Mouse (Mus musculus) heart, adult 2 months (tissue): ENCODE measurements at regions not wholly inside any gene's neighbourhood (a gene's known extent, or its start where the extent isn't known, plus 50 kb on each side); places are given as distances from the start of the nearest gene placed in this dataset.
A peak's percentile ranks its signal among the peaks of the same experiment; 100 is the strongest.

Experiments used
- DNase-seq, 2 experiments: peaks; one replicate each; pipeline ENCODE4 v3.0.0; 2021
- H3K27ac ChIP-seq: fragments of 200-600 bp; 2 replicates; pipeline ENCODE4 v1.8.1; 2022
- H3K27me3 ChIP-seq: fragments of 200-500 bp; 2 replicates; pipeline ENCODE4 v1.6.1; 2012; ENCODE audit warnings: mild to moderate bottlenecking, low read length, inconsistent platforms, mixed read lengths; ENCODE audit not compliant: control insufficient read depth, insufficient read depth
- H3K36me3 ChIP-seq: fragments of 200-500 bp; 2 replicates; pipeline ENCODE4 v1.6.1; 2012; ENCODE audit warnings: low read length, inconsistent platforms; ENCODE audit not compliant: control insufficient read depth, insufficient read depth
- H3K4me1 ChIP-seq: fragments of 200-500 bp; 2 replicates; pipeline ENCODE4 v1.6.1; 2011; ENCODE audit warnings: low read length; ENCODE audit not compliant: control insufficient read depth, insufficient read depth
- H3K4me3 ChIP-seq: fragments of 200-600 bp; 2 replicates; pipeline ENCODE4 v1.8.1; 2022
- H3K79me2 ChIP-seq: fragments of 200-500 bp; replicated peaks from 2 replicates; pipeline ENCODE4 v1.6.1; 2012; ENCODE audit warnings: mild to moderate bottlenecking, inconsistent platforms, low read length, moderate library complexity, mixed read lengths; ENCODE audit not compliant: control insufficient read depth, insufficient read depth
- H3K9ac ChIP-seq: fragments of 200-500 bp; 2 replicates; pipeline ENCODE4 v1.6.1; 2012; ENCODE audit warnings: low read depth, mild to moderate bottlenecking, control low read depth, inconsistent platforms, low read length, mixed read lengths
- CTCF ChIP-seq: fragments of 200-600 bp; IDR thresholded peaks from 2 replicates; pipeline ENCODE4 v1.8.1; 2022; ENCODE audit warnings: antibody characterized with exemption, mild to moderate bottlenecking, moderate library complexity
- EP300 ChIP-seq: fragments of 200-500 bp; IDR thresholded peaks from 2 replicates; pipeline ENCODE4 v1.6.1; 2011; ENCODE audit warnings: low read depth, low read length, control low read depth; ENCODE audit not compliant: insufficient read depth
- POLR2A ChIP-seq: fragments of 200-500 bp; IDR thresholded peaks from 2 replicates; pipeline ENCODE4 v1.6.1; 2011; ENCODE audit warnings: mild to moderate bottlenecking, low read depth, low read length, control low read depth; ENCODE audit not compliant: insufficient read depth
- WGBS: fragments of 180-500 bp; shearing (Covaris S2); methylation state at CpG from one replicate; pipeline ENCODE4 v1.1.7; 2018; 5-methylcytosine and 5-hydroxymethylcytosine counted together
- intact Hi-C: fragments of 180-260 bp; cut with DNase I; formaldehyde crosslinking; loops from one replicate; pipeline ENCODE4 v1.15.1; 2025

- H3K27me3 ChIP-seq = no peaks in the 10 kb centered on the region
- intact Hi-C loops = no loop called here
- H3K27ac ChIP-seq = no peak overlapping the region
- H3K79me2 ChIP-seq = no peaks in the 10 kb centered on the region
- H3K36me3 ChIP-seq = no peaks in the 10 kb centered on the region
- H3K4me1 ChIP-seq = no peaks in the 10 kb centered on the region
- WGBS = 80% methylated on average over 2 of the region's 2 CpGs
- DNase-seq = no peak
- TF ChIP-seq EP300 (no peak), CTCF (no peak), POLR2A (no peak)
- H3K4me3 ChIP-seq = no peak overlapping the region
- H3K9ac ChIP-seq = no peak overlapping the region
Observed at GRCm38 (mm10) chr3:147169215-147169614, 317.0 kb downstream of the Ttll7 start.

GRCm38 (mm10) chr3:147170106-147170505 is 317.9 kb downstream of the Ttll7 start:
- Histone ChIP-seq H3K36me3 (no peaks in the 10 kb centered on the region), H3K27ac (no peak overlapping the region), H3K4me1 (no peaks in the 10 kb centered on the region), H3K4me3 (no peak overlapping the region), H3K9ac (no peak overlapping the region), H3K27me3 (no peaks in the 10 kb centered on the region), H3K79me2 (no peaks in the 10 kb centered on the region)
- TF ChIP-seq EP300 (no peak), CTCF (no peak), POLR2A (no peak)
- no peak for DNase-seq
- intact Hi-C loops = no loop called here
- WGBS = 67% methylated on average over 2 of the region's 2 CpGs

GRCm38 (mm10) chr3:147178746-147179145 is 326.6 kb downstream of the Ttll7 start:
- WGBS = 76% methylated on average over 6 of the region's 6 CpGs
- TF ChIP-seq POLR2A = no peak
- TF ChIP-seq EP300 = no peak
- TF ChIP-seq CTCF = no peak
- Histone ChIP-seq H3K36me3 (no peaks in the 10 kb centered on the region), H3K27me3 (no peaks in the 10 kb centered on the region), H3K4me3 (no peak overlapping the region), H3K4me1 (no peaks in the 10 kb centered on the region), H3K79me2 (no peaks in the 10 kb centered on the region), H3K27ac (no peak overlapping the region), H3K9ac (no peak overlapping the region)
- DNase-seq = no peak
- intact Hi-C loops = no loop called here

- no peak overlapping the region for H3K27ac ChIP-seq
- TF ChIP-seq POLR2A (no peak), EP300 (no peak), CTCF (no peak)
- no peak overlapping the region for H3K4me3 ChIP-seq
- H3K4me1 ChIP-seq = no peaks in the 10 kb centered on the region
- no peaks in the 10 kb centered on the region for H3K27me3 ChIP-seq
- no peak overlapping the region for H3K9ac ChIP-seq
- no peaks in the 10 kb centered on the region for H3K79me2 ChIP-seq
- no peaks in the 10 kb centered on the region for H3K36me3 ChIP-seq
- WGBS = 63% methylated on average over 4 of the region's 4 CpGs
- no peak for DNase-seq
- intact Hi-C loops = no loop called here
Observed at GRCm38 (mm10) chr3:147180711-147181110, 328.5 kb downstream of the Ttll7 start.

- intact Hi-C loops = no loop called here
- TF ChIP-seq POLR2A (no peak), EP300 (no peak), CTCF (no peak)
- no peaks in the 10 kb centered on the region for H3K4me1 ChIP-seq
- H3K79me2 ChIP-seq = no peaks in the 10 kb centered on the region
- no peaks in the 10 kb centered on the region for H3K27me3 ChIP-seq
- no peak overlapping the region for H3K9ac ChIP-seq
- no peaks in the 10 kb centered on the region for H3K36me3 ChIP-seq
- no peak overlapping the region for H3K27ac ChIP-seq
- H3K4me3 ChIP-seq = no peak overlapping the region
- DNase-seq = peak in 1 of 2 experiments; percentile 7
- WGBS = 9% methylated on average over 20 of the region's 20 CpGs
Observed at GRCm38 (mm10) chr3:147181501-147182365, 329.6 kb downstream of the Ttll7 start.

- Histone ChIP-seq H3K9ac (no peak overlapping the region), H3K27me3 (no peaks in the 10 kb centered on the region), H3K4me1 (no peaks in the 10 kb centered on the region), H3K36me3 (no peaks in the 10 kb centered on the region), H3K27ac (no peak overlapping the region), H3K4me3 (no peak overlapping the region), H3K79me2 (no peaks in the 10 kb centered on the region)
- intact Hi-C loops = no loop called here
- TF ChIP-seq POLR2A (no peak), CTCF (no peak), EP300 (no peak)
- WGBS = 46% methylated on average over 15 of the region's 15 CpGs
- no peak for DNase-seq
Observed at GRCm38 (mm10) chr3:147182366-147182875, 330.3 kb downstream of the Ttll7 start.
